Mouse (Mus musculus) heart, postnatal 0 days (tissue): Measurements from ENCODE around the gene Epn2. TPM values are rescaled to one million over a fixed set of nuclear protein-coding genes. Genes with fewer than 3 reads are reported as not detected.

Experiments
- ATAC-seq: fragments of 200-750 bp; cut with Nextera tagmentation; 2 replicates; pipeline ENCODE4 v1.8.0; 2017; ENCODE audit warnings: low read depth, moderate number of reproducible peaks, moderate library complexity; ENCODE audit not compliant: insufficient read depth
- DNase-seq: peaks from one replicate; pipeline ENCODE4 v3.0.0-alpha.2; 2016; ENCODE audit warnings: low spot score
- H3K27ac ChIP-seq: fragments of 300-500 bp; sonication (generic); 2 replicates; pipeline ENCODE4 v1.5.1; 2014; ENCODE audit warnings: low read depth, mild to moderate bottlenecking
- H3K27me3 ChIP-seq: fragments of 300-500 bp; sonication (generic); 2 replicates; pipeline ENCODE4 v1.6.1; 2014; ENCODE audit warnings: low read length, mixed read lengths; ENCODE audit not compliant: control insufficient read depth, insufficient read depth
- H3K36me3 ChIP-seq: fragments of 300-500 bp; sonication (generic); replicated peaks from 2 replicates; pipeline ENCODE4 v1.6.1; 2014; ENCODE audit warnings: low read length, mixed read lengths; ENCODE audit not compliant: control insufficient read depth, insufficient read depth
- H3K4me1 ChIP-seq: fragments of 300-500 bp; sonication (generic); 2 replicates; pipeline ENCODE4 v1.6.1; 2014; ENCODE audit warnings: antibody characterized with exemption; ENCODE audit not compliant: control insufficient read depth, insufficient read depth
- H3K4me2 ChIP-seq: fragments of 300-500 bp; sonication (generic); 2 replicates; pipeline ENCODE4 v1.6.1; 2014; ENCODE audit warnings: low read depth, mild to moderate bottlenecking, low read length, moderate library complexity
- H3K4me3 ChIP-seq: fragments of 300-500 bp; sonication (generic); 2 replicates; pipeline ENCODE4 v1.5.1; 2014; ENCODE audit warnings: low read depth, low read length
- H3K9ac ChIP-seq: fragments of 300-500 bp; sonication (generic); replicated peaks from 2 replicates; pipeline ENCODE4 v1.6.1; 2014; ENCODE audit warnings: low read depth, low read length, mixed read lengths
- H3K9me3 ChIP-seq: fragments of 300-500 bp; sonication (generic); replicated peaks from 2 replicates; pipeline ENCODE4 v1.6.1; 2016; ENCODE audit warnings: low read length; ENCODE audit not compliant: control insufficient read depth
- CTCF ChIP-seq: IDR thresholded peaks from 2 replicates; pipeline ENCODE4 v1.5.1; 2016; ENCODE audit warnings: antibody characterized with exemption, control low read depth, low read depth
- EP300 ChIP-seq: IDR thresholded peaks from 2 replicates; pipeline ENCODE4 v1.6.1; 2016; ENCODE audit warnings: antibody characterized with exemption, low read depth
- WGBS: fragments of 180-500 bp; shearing (Covaris S2); extraction: QIAGEN DNeasy Blood & Tissue Kit; methylation state at CpG from one replicate; pipeline ENCODE4 v1.1.7; 2014; 5-methylcytosine and 5-hydroxymethylcytosine counted together
- polyA plus RNA-seq: library from polyadenylated mRNA; unstranded; fragments of >200 nt; fragmentation: Nextera tagmentation; extraction: Ambion mirVana; gene quantifications from 2 replicates; pipeline ENCODE4 v1.2.1, GENCODE M21; 2015
- total RNA-seq: library from RNA; depleted of rRNA; stranded (reverse); fragments of >200 nt; gene quantifications from 2 replicates; pipeline ENCODE4 v1.2.3, GENCODE M21; 2014; ENCODE audit warnings: low replicate concordance

Gene Epn2
- total and polyA plus RNA-seq, 2 experiments from 2014 or later, result 19.3 to 21.3 TPM

GRCm38 (mm10) chr11:61484613-61485540 lies 94.6 kb downstream of the Epn2 start, which contains the start of gene Mfap4:
TSS of gene Mfap4 (plus strand) at chr11:61485431.
- peak; percentile 64 for ATAC-seq
- peak within 1 kb of the TSS; percentile 37 for H3K4me2 ChIP-seq
- DNase-seq, result no peak
- peaks cover 8% of the 10 kb centered on the region; the same call in 1 of the 2 replicates for H3K4me1 ChIP-seq
- H3K4me3 ChIP-seq, result peak within 1 kb of the TSS; percentile 21
- WGBS, result 36% methylated on average over 20 of the region's 20 CpGs
- H3K9me3 ChIP-seq, result no peaks in the 10 kb centered on the region
- TF ChIP-seq CTCF (no peak), EP300 (no peak)
- peak within 1 kb of the TSS; percentile 65 for H3K27ac ChIP-seq
- peaks cover 19% of the 10 kb centered on the region for H3K36me3 ChIP-seq
- H3K27me3 ChIP-seq, result no peaks in the 10 kb centered on the region
- 0 out of 2 replicates have a peak within 1 kb of the TSS, but pooled peaks have one; percentile 9 for H3K9ac ChIP-seq

- WGBS, result 29% methylated on average over 10 of the region's 10 CpGs
- ATAC-seq (no peak), DNase-seq (no peak)
- H3K27ac ChIP-seq, result peak overlapping the region; percentile 50; the same call in 1 of the 2 replicates
- no peak for TF ChIP-seq EP300
- no peak for TF ChIP-seq CTCF
- no peaks in the 10 kb centered on the region for H3K27me3 ChIP-seq
- H3K4me1 ChIP-seq, result peaks cover 8% of the 10 kb centered on the region; the same call in 1 of the 2 replicates
- no peak overlapping the region for H3K4me3 ChIP-seq
- no peak overlapping the region for H3K9ac ChIP-seq
- 0 out of 2 replicates have a peak overlapping the region, but pooled peaks have one; percentile 3 for H3K4me2 ChIP-seq
- H3K9me3 ChIP-seq, result no peaks in the 10 kb centered on the region
- H3K36me3 ChIP-seq, result peaks cover 13% of the 10 kb centered on the region
Observed at GRCm38 (mm10) chr11:61484256-61484612, 95.3 kb downstream of the Epn2 start.

- no peak for ATAC-seq
- Histone ChIP-seq H3K4me1 (peaks cover 8% of the 10 kb centered on the region; the same call in 1 of the 2 replicates), H3K9ac (no peak overlapping the region), H3K9me3 (no peaks in the 10 kb centered on the region), H3K27me3 (no peaks in the 10 kb centered on the region), H3K4me3 (no peak overlapping the region), H3K4me2 (no peak overlapping the region), H3K36me3 (peaks cover 4% of the 10 kb centered on the region), H3K27ac (no peak overlapping the region)
- WGBS, result 90% methylated on average over 13 of the region's 13 CpGs
- no peak for DNase-seq
- TF ChIP-seq CTCF, result no peak
- no peak for TF ChIP-seq EP300
Observed at GRCm38 (mm10) chr11:61483226-61483845, 96.2 kb downstream of the Epn2 start.

GRCm38 (mm10) chr11:61481239-61482090 lies 98.0 kb downstream of the Epn2 start:
- Histone ChIP-seq H3K4me1 (no peaks in the 10 kb centered on the region), H3K4me2 (no peak overlapping the region), H3K36me3 (no peaks in the 10 kb centered on the region), H3K9ac (no peak overlapping the region), H3K9me3 (no peaks in the 10 kb centered on the region), H3K27me3 (no peaks in the 10 kb centered on the region), H3K27ac (no peak overlapping the region), H3K4me3 (no peak overlapping the region)
- DNase-seq, result no peak
- ATAC-seq, result no peak
- TF ChIP-seq EP300 (no peak), CTCF (no peak)
- WGBS, result 71% methylated on average over 9 of the region's 9 CpGs

GRCm38 (mm10) chr11:61478788-61479187 lies 100.7 kb downstream of the Epn2 start:
- no peak overlapping the region for H3K4me2 ChIP-seq
- H3K36me3 ChIP-seq, result no peaks in the 10 kb centered on the region
- no peaks in the 10 kb centered on the region for H3K9me3 ChIP-seq
- no peaks in the 10 kb centered on the region for H3K27me3 ChIP-seq
- no peak overlapping the region for H3K27ac ChIP-seq
- DNase-seq (no peak), ATAC-seq (no peak)
- TF ChIP-seq EP300 (no peak), CTCF (no peak)
- no peak overlapping the region for H3K9ac ChIP-seq
- no peaks in the 10 kb centered on the region for H3K4me1 ChIP-seq
- H3K4me3 ChIP-seq, result no peak overlapping the region
- 81% methylated on average over 4 of the region's 4 CpGs for WGBS
